Mouse (Mus musculus): ENCODE measurements around the gene Gm8246.
"Not testable (repeated sequence)": the region's sequence is repeated elsewhere in the genome, so short reads cannot be mapped to it uniquely, and the experiment has no call there.

Gene Gm8246

DNA sequence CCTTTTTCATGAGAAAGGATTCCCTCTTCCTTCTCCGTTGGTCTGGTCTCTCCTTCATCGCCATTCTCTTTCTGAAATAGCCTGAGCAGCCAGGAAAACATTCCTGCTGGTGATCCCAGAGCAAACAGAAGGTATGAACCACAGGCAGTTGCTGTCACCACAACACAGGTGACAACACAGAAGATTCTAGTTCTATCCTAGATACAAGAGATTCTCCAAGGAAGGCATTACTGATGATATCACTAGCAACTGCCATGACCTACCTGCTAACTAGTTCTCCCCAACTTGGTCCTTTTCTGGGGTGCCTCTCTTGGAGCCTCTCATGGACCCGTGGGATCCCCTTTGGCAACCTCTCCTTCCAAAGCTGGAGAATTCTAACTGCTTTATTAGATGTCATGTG, at the start of gene Gm8246:
Gene Gm8246, minus strand, starts transcription at position 101 of the 400 bp plus-strand sequence.
- DNase-seq: not testable (repeated sequence)

DNA sequence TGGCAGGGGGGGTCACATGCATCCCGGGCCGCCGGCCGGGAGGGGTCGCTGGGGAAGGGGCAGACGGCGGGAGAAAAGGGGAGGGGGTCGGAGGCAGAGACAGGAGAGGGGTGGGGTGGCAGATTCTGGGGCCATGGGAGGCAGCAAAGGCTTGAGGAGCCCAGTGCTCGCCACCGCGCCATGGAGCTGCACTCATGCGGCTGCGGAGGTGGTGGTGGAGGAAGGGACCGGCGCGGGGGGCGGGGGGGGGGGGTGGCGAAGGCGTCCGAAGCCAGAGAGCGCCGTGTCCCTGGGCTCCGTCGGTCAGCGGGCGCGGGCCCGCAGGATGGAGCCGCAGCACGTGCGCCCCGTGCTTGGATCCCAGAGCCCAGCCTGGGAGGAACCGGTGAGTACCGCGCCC, 23.7 kb upstream of the Gm8246 start, which contains the start of gene Gm3488:
Gene Gm3488, plus strand, starts transcription at position 301 of the 400 bp plus-strand sequence.
- not testable (repeated sequence) for DNase-seq

DNA sequence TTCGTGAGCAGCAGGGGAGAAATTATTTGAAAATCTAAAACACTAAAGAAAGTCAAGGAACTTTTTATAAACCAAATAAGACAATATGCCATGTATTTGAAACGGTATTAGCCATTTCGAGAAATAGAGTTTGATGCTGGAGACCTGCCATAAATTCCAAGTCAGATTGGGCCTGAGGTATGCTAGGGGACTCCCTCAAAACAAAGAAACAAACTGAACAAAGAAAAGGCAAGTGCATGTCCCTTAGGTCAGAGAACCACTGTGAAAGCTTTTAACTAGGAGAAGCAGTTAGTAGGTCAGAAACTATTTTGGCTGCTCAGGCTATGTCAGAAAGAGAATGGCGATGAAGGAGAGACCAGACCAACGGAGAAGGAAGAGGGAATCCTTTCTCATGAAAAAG, 6.3 kb upstream of the Gm8246 start, which contains the start of gene Gm3187:
Gene Gm3187, plus strand, starts transcription at position 301 of the 400 bp plus-strand sequence.
- DNase-seq: not testable (repeated sequence)

DNA sequence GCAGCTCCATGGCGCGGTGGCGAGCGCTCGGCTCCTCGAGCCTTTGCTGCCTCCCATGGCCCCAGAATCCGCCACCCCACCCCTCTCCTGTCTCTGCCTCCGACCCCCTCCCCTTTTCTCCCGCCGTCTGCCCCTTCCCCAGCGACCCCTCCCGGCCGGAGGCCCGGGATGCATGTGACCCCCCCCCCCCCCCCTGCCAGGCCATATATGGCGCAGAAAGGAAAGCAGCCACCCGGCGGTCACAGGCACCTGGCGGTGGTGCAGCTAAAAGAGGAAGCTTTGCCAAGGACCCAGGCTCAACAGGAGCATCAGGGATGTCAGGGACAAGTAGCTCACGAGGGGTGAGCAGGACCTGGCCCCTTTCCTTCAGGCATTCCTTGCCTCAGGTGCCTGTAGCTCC, 17.2 kb downstream of the Gm8246 start:
- not testable (repeated sequence) for DNase-seq

DNA sequence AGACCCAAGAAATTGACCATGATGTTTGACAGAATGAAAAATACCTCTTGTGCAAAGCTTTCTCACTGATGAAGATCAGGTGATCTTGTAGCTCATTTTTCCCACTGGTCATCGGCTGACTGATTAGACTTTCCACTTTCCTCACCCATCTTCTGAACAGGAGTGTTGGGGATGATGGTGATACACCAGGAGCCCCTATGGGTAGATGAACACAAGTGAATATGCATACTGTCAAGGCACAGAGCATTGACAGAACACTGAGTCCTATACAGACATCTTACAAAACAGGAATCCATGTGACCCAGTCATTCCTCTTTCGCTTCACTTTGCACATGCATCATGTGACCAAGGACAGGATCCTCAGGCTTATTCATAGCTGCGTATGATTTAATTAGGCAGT, 22.3 kb downstream of the Gm8246 start, which contains the start of gene Gm3194:
Gene Gm3194, minus strand, starts transcription at position 101 of the 400 bp plus-strand sequence.
- not testable (repeated sequence) for DNase-seq

Measured in kidney, adult 11 months (tissue).